Mouse (Mus musculus): Measurements from ENCODE around the gene Rnf169.
"Not testable (repeated sequence)": the region's sequence is repeated elsewhere in the genome, so short reads cannot be mapped to it uniquely, and the experiment has no call there.

The Rnf169 gene

DNA sequence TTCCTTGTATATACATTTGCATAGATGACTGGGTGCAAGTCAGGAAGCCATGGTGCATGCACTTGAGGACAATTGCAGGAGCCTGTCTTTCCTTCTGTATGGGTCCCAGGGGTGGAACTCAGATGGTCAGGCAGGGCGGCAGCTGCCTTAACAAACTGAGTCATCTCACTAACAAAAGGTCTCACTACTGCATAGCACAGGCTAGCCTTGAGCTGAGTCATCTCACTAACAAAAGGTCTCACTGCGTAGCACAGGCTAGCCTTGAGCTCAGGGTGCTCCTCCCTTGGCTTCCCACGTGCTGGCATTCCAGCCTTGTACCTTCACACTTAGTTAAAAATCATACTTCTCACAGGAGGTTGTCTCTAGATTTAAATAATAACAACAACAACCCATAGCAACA lies 34.3 kb downstream of the Rnf169 start:
- DNase-seq (ENCODE audit: low read depth) = no peak

DNA sequence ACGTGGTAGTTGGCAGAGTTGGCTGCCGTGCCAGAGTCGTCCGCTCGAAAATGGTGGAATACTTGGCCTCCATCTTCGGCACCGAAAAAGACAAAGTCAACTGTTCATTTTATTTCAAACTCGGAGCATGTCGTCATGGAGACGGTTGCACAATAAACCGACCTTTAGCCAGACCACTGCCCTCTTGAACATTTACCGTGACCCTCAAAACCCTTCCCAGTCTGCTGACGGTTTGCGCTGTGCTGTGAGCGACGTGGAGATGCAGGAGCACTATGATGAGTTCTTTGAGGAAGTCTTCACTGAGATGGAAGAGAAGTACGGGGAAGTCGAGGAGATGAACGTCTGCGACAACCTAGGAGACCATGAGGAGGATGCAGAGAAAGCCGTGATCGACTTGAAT lies 35.2 kb downstream of the Rnf169 start:
- not testable (repeated sequence) for DNase-seq (ENCODE audit: low read depth)

DNA sequence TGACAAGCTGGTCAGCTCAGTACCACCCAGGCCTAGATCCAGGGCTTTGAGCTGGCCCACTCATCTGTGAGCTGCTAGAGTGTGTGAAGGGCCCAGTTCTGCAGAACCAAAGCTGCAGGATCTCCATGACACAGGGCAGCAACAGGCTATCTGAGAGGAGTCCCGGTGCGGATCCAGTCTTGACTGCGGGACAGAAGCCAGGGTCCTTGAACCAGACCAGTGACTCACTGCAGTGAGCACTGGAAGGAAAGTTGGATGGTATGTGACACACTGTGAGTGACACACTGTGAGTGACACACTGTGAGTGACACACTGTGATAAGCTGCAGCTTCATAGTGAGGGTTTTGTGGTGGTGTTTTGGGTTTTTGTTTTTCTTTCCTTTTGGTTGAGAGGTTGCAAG lies 35.7 kb downstream of the Rnf169 start:
- DNase-seq (ENCODE audit: low read depth) = no peak

DNA sequence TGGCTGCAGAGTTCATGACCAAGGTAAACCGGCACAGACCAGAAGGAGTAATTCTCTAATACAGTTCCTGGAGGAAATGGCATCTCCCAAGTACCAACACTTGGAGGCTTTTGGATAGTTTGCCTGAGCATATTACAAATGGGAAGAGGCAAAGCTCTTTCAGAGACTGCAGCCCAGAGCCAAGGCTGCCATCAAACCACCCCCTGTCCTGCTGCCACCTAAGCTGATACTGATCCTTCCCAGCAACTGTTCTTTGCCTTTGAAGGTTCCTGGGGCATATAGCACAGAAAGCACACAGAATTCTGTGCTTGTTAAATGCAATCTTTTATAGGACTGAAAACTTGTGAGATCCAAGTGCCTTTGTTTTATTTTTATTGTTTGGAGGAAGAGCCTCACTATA lies 39.6 kb downstream of the Rnf169 start:
- no peak for DNase-seq (ENCODE audit: low read depth)

GRCm38 (mm10) chr7:99935758-99936157 lies 44.5 kb downstream of the Rnf169 start:
- DNase-seq (ENCODE audit: low read depth) = no peak

- DNase-seq (ENCODE audit: low read depth) = no peak
Observed at GRCm38 (mm10) chr7:99926916-99927714, 53.1 kb downstream of the Rnf169 start.

DNA sequence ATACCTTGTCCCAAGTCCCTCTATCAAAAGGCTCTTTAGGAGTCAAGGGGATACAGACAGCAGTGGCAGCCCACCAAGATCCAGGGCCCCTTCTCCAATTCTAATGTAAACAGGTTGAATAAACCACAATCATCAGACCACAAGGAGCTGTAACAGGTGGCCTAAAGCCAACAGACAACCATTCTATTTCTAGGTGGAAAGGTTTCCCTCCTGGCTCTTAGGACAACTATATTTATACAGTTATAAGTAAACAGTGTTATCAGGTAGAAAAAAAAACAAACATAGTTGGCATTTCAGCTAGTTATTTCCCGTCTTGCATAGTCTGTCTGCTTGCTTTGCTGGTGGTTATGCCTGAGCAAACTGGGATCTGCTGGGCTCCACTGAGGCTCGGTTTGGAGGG lies 59.8 kb downstream of the Rnf169 start:
- no peak for DNase-seq (ENCODE audit: low read depth)

- no peak for DNase-seq (ENCODE audit: low read depth)
Observed at GRCm38 (mm10) chr7:99919971-99920370, 60.3 kb downstream of the Rnf169 start.

DNA sequence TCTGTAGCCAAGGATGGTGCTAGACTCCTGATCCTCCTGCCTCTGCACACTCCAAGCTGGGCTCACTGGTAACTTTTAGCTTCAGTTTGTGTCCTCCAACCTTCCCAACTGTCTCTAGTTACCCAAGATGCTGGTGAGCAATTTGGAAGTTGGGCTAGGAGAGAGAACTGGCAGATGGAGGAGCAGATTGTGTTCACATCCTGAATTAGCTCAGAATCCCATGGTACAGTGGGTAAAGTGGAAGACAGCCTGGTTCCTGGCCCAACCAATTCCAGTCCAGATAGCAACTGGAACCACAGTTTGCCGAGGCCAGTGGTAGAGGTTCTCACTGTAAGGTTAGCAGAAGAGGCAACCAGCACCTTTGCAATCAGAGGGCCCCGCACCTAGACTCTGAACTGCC lies 61.1 kb downstream of the Rnf169 start:
- DNase-seq (ENCODE audit: low read depth) = no peak

- peak; percentile 19 for DNase-seq (ENCODE audit: low read depth)
Observed at GRCm38 (mm10) chr7:99917320-99917844, 62.9 kb downstream of the Rnf169 start.

DNA sequence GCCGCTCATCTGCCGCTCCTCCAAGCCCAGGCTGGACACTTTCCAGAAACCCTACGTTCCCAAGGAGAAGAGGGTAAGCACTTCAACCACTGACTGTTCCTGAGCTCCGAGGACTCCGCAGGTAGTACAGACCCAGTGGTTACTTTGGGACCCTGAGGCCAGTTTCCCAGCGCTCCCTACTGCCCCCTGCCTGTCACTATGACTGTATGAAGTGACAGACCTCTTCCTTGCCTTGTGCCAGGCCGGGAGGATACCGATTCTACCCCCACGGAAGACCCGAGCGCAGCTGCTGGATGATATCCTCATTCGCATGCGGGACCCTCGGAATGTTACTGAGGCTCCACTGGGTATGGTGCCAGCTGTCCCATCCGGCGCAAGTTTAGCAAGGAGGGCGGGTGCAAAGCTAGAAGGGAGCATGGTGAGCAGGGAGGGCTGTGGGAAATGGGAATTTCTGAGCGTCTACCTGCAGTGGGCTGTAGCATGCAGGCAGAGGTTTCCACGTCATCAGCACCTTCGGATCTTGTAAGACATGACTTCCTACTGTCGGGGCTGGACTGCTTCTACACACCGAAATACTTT lies 63.4 kb downstream of the Rnf169 start:
- no peak for DNase-seq (ENCODE audit: low read depth)

GRCm38 (mm10) chr7:99915511-99915910 lies 64.7 kb downstream of the Rnf169 start:
- DNase-seq (ENCODE audit: low read depth) = no peak

- DNase-seq (ENCODE audit: low read depth) = no peak
Observed at GRCm38 (mm10) chr7:99914316-99914715, 65.9 kb downstream of the Rnf169 start.

- no peak for DNase-seq (ENCODE audit: low read depth)
Observed at GRCm38 (mm10) chr7:99911038-99911437, 69.2 kb downstream of the Rnf169 start.

DNA sequence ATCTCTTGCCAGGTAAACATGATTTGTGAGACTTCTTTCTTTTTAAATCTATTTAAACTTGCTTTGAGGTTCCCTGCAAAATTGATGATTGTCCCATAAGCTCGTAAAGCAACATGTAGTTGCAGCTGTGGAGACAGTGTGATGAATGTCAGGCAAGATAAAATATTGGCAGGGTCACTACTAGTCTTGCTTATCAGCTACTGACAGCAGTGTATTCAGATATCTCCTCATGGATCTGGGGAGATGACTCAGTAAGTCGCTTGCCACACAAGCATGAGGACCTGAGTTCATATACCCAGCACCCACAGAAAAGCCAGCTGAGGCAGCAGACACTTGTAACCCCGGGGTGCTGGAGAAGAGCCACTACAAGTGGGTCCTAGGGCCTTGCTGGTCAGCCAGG lies 72.8 kb downstream of the Rnf169 start:
- no peak for DNase-seq (ENCODE audit: low read depth)

DNA sequence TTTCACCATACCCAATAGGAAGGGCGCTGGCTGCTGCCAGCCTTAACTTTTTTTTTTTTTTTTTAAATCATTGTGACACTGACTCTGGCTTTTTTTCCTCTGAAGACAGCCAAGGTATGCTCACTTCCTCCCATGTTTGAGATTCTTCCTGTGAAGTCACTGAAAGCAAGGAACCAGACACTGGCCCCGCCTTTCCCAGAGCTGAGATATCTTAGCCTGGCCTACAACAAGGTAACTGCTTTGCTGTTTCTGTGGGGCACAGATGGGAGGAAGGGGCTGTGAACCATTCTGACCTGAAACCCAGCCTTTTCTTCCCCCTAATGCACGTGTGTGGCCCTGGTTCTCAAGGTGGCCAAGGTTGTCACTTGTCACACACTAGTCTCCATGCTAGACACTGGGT lies 73.9 kb downstream of the Rnf169 start:
- DNase-seq (ENCODE audit: low read depth) = no peak

GRCm38 (mm10) chr7:99904421-99905005 lies 75.7 kb downstream of the Rnf169 start:
- no peak for DNase-seq (ENCODE audit: low read depth)

DNA sequence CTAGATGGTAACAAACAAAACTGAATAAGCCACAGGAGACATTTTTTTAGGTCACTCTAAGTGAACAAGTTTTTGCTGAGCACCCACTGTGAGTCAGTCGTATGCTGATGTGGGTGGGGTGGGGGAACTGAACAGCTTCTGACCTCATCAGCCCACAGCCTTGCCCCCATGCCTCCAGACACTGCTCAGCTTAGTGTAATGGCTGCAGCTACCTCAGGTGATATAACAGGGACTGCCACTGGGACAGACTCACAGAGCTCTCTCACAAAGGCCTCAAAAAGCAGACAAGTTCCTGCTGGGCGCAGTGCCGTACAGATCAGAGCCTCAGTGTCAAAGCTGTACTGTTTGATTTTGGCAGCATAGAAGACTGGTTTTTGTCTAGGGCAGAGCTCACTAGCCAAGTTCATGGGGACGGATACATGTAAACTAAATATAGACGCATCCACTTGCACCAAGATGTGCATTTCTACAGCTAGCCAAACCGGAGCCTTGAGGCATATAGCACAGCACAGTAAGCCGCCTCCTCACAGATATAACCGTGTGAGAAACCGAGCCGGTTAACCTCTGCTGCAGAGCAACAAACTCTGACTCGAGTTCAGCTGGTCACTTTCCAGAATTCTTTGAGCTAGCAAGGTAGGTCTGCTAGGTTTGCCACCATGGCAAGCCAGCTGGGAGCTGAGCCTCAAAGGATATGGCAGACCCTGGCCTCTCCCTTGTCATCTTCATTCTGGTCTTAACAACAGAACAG lies 77.2 kb downstream of the Rnf169 start:
- no peak for DNase-seq (ENCODE audit: low read depth)

- no peak for DNase-seq (ENCODE audit: low read depth)
Observed at GRCm38 (mm10) chr7:99902208-99902607, 78.0 kb downstream of the Rnf169 start.

DNA sequence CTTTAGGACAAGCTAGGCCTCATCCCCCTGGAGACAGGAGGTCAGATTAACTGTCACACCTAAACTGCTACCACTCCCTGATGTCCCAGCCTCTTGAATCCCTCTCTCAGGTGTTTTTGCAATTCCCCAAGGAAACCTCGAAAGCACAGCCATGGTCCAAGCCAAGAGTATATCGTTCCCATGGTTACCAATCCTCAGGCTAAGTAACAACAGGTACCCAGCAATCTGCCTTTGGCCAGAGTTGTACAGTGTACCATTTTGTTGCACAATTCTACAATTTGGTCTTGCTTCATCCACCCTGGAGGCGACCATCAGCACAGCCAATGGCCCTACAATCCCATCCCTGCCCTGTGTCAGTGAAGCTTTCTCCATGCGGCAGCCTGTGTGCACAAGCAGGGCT lies 83.3 kb downstream of the Rnf169 start:
- no peak for DNase-seq (ENCODE audit: low read depth)

GRCm38 (mm10) chr7:99894478-99894877 lies 85.8 kb downstream of the Rnf169 start:
- no peak for DNase-seq (ENCODE audit: low read depth)

DNA sequence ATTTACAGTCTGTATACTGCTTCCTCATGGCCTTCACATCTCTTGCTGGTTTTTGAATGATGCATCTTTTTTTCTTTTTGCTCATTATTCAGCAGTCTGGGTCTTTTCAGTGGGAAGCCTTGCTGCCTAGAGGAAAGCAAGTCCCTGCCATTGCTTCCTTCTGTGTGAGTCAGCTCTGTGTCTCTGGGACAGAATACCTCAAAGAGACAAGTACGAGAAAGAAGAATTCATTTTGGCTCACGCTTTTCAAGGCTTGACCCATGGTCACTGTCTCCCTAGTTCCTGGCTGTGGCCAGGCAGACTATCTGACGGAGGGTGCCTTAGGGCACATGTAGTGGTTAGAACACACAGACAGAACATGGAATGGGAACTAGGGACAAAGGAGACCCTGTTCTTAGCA lies 86.3 kb downstream of the Rnf169 start:
- no peak for DNase-seq (ENCODE audit: low read depth)

- DNase-seq (ENCODE audit: low read depth) = no peak
Observed at GRCm38 (mm10) chr7:99892351-99892750, 87.9 kb downstream of the Rnf169 start.
